Mouse (Mus musculus): ENCODE data around the gene Mns1. TPM values are rescaled to one million over a fixed set of nuclear protein-coding genes. Genes with fewer than 3 reads are reported as not detected.
"Not testable (repeated sequence)": the region's sequence is repeated elsewhere in the genome, so short reads cannot be mapped to it uniquely, and the experiment has no call there.

Gene Mns1
- polyA plus RNA-seq, 1 experiment from 2014 or later = 41.9 TPM

DNA sequence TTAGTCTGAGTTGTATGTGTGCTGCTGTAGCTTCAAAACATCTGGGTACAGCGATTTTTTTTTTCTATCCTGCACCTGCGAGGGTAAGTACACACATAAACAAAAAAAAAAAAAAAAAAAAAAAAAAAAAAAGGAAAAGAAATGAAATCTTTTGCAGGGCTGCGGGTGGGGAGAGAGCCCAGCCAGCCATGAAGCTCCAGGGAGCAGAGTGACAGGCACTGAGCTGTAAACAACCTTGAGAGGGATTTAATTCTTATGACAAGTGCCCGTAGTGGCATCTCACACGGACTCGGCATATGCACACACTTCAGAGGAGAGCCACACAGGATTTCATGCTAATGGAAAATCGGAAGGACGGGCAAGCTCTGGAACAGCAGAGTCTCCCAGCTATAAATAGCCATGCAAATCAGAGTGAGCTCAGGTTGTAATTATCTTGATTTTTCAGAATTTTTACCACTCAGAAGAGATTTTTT lies 43.9 kb upstream of the Mns1 start:
- Histone ChIP-seq H3K9ac (replicated peaks) (no peak overlapping the region), H3K4me3 (ENCODE audit: low read depth, low read length) (no peak overlapping the region), H3K27ac (ENCODE audit: low read depth) (no peak overlapping the region), H3K27me3 (ENCODE audit: insufficient read depth, low read length) (no peaks in the 10 kb centered on the region), H3K4me2 (ENCODE audit: low read depth, low read length) (no peak overlapping the region), H3K4me1 (ENCODE audit: insufficient read depth) (peaks cover 4% of the 10 kb centered on the region; the same call in 1 of the 2 replicates), H3K9me3 (ENCODE audit: low read length) (no peaks in the 10 kb centered on the region), H3K36me3 (replicated peaks; ENCODE audit: insufficient read depth, low read length) (no peaks in the 10 kb centered on the region)
- 66% methylated on average over 8 of the region's 8 CpGs for WGBS (ENCODE audit: insufficient replicate concordance)
- DNase-seq (no peak), ATAC-seq (no peak)
- no peak for TF ChIP-seq CTCF (IDR thresholded peaks at IDR 0.05; ENCODE audit: low read depth)
- TF ChIP-seq EP300 (IDR thresholded peaks at IDR 0.05; ENCODE audit: low read depth) = no peak

- H3K27ac ChIP-seq (ENCODE audit: low read depth) = no peak overlapping the region
- no peak for ATAC-seq
- peaks cover 4% of the 10 kb centered on the region; the same call in 1 of the 2 replicates for H3K4me1 ChIP-seq (ENCODE audit: insufficient read depth)
- H3K27me3 ChIP-seq (ENCODE audit: insufficient read depth, low read length) = no peaks in the 10 kb centered on the region
- DNase-seq = no peak
- H3K4me2 ChIP-seq (ENCODE audit: low read depth, low read length) = no peak overlapping the region
- no peak overlapping the region for H3K4me3 ChIP-seq (ENCODE audit: low read depth, low read length)
- no peak overlapping the region for H3K9ac ChIP-seq (replicated peaks)
- no peaks in the 10 kb centered on the region for H3K36me3 ChIP-seq (replicated peaks; ENCODE audit: insufficient read depth, low read length)
- WGBS (ENCODE audit: insufficient replicate concordance) = 28% methylated on average over 4 of the region's 4 CpGs
- H3K9me3 ChIP-seq (ENCODE audit: low read length) = no peaks in the 10 kb centered on the region
- TF ChIP-seq EP300 (IDR thresholded peaks at IDR 0.05; ENCODE audit: low read depth) = no peak
- no peak for TF ChIP-seq CTCF (IDR thresholded peaks at IDR 0.05; ENCODE audit: low read depth)
These were observed 37.7 kb upstream of the Mns1 start for GRCm38 (mm10) chr9:72400121-72400520.

- TF ChIP-seq CTCF (IDR thresholded peaks at IDR 0.05; ENCODE audit: low read depth) = peak; percentile 53
- not testable (repeated sequence) for H3K4me3 ChIP-seq (ENCODE audit: low read depth, low read length); H3K9ac ChIP-seq (replicated peaks); DNase-seq; H3K27me3 ChIP-seq (ENCODE audit: insufficient read depth, low read length); H3K4me2 ChIP-seq (ENCODE audit: low read depth, low read length); H3K9me3 ChIP-seq (ENCODE audit: low read length); H3K27ac ChIP-seq (ENCODE audit: low read depth); H3K36me3 ChIP-seq (replicated peaks; ENCODE audit: insufficient read depth, low read length); ATAC-seq
- 73% methylated on average over 4 of the region's 4 CpGs for WGBS (ENCODE audit: insufficient replicate concordance)
- peaks cover 15% of the 10 kb centered on the region; the same call in 1 of the 2 replicates for H3K4me1 ChIP-seq (ENCODE audit: insufficient read depth)
These were observed 36.0 kb upstream of the Mns1 start for GRCm38 (mm10) chr9:72401769-72402168.

DNA sequence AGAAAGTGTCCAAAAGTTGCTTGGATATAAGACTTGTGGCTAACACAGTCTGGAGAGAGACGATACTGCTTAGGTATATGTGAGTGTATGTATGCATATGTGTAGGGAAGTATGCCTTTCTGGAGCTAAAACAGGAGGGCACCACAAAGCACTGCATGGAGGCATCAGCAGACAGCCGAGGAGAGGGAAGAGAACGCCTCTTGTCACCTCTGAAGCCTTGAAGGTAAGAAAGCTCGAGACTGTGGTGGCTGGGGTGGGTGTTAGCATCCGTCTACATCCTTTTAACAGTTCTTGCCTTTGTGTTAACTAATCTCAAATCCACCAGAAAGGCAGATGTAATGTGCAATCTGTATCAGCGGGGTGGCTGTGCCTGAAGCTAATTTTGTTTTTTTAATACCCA lies 34.4 kb upstream of the Mns1 start:
- Histone ChIP-seq H3K36me3 (replicated peaks; ENCODE audit: insufficient read depth, low read length) (no peaks in the 10 kb centered on the region), H3K4me3 (ENCODE audit: low read depth, low read length) (no peak overlapping the region), H3K9ac (replicated peaks) (no peak overlapping the region), H3K27me3 (ENCODE audit: insufficient read depth, low read length) (no peaks in the 10 kb centered on the region), H3K4me1 (ENCODE audit: insufficient read depth) (peaks cover 10% of the 10 kb centered on the region; the same call in 1 of the 2 replicates), H3K4me2 (ENCODE audit: low read depth, low read length) (no peak overlapping the region), H3K27ac (ENCODE audit: low read depth) (no peak overlapping the region), H3K9me3 (ENCODE audit: low read length) (no peaks in the 10 kb centered on the region)
- DNase-seq (no peak), ATAC-seq (no peak)
- 81% methylated on average over 6 of the region's 6 CpGs for WGBS (ENCODE audit: insufficient replicate concordance)
- TF ChIP-seq EP300 (IDR thresholded peaks at IDR 0.05; ENCODE audit: low read depth) (no peak), CTCF (IDR thresholded peaks at IDR 0.05; ENCODE audit: low read depth) (no peak)

DNA sequence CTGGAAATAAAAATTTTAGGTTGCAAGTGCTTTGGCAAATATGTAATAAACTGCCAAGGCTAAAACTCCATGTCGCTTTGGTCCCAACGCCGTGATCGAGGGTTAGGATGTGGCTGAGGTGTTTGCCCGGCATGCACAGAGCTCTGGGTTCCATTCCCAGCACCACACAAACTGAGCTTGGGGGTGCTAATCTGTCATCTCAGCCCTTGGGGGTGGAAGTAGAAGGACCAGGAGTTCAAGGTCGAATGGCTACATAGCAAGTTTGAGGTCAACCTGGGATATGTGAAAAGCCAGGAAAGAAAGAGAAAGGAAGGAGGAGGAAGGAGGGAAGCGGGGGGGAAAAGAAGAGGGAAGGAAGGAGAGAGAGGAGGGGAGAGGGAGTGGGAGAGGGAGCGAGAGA lies 33.4 kb upstream of the Mns1 start:
- 88% methylated on average over 8 of the region's 8 CpGs for WGBS (ENCODE audit: insufficient replicate concordance)
- peaks cover 10% of the 10 kb centered on the region; the same call in 1 of the 2 replicates for H3K4me1 ChIP-seq (ENCODE audit: insufficient read depth)

GRCm38 (mm10) chr9:72404934-72405333 lies 32.9 kb upstream of the Mns1 start:
- TF ChIP-seq CTCF (IDR thresholded peaks at IDR 0.05; ENCODE audit: low read depth) (no peak), EP300 (IDR thresholded peaks at IDR 0.05; ENCODE audit: low read depth) (no peak)
- no peaks in the 10 kb centered on the region for H3K27me3 ChIP-seq (ENCODE audit: insufficient read depth, low read length)
- H3K4me3 ChIP-seq (ENCODE audit: low read depth, low read length) = no peak overlapping the region
- 87% methylated on average over 3 of the region's 3 CpGs for WGBS (ENCODE audit: insufficient replicate concordance)
- no peak overlapping the region for H3K9ac ChIP-seq (replicated peaks)
- H3K4me1 ChIP-seq (ENCODE audit: insufficient read depth) = peaks cover 10% of the 10 kb centered on the region
- DNase-seq (no peak), ATAC-seq (no peak)
- H3K9me3 ChIP-seq (ENCODE audit: low read length) = no peaks in the 10 kb centered on the region
- no peak overlapping the region for H3K4me2 ChIP-seq (ENCODE audit: low read depth, low read length)
- H3K27ac ChIP-seq (ENCODE audit: low read depth) = no peak overlapping the region
- H3K36me3 ChIP-seq (replicated peaks; ENCODE audit: insufficient read depth, low read length) = no peaks in the 10 kb centered on the region

More for the DNA sequence above, 33.4 kb upstream of the Mns1 start:
- TF ChIP-seq CTCF (IDR thresholded peaks at IDR 0.05; ENCODE audit: low read depth) (no peak), EP300 (IDR thresholded peaks at IDR 0.05; ENCODE audit: low read depth) (no peak)
- DNase-seq (no peak), ATAC-seq (no peak)
- H3K36me3 ChIP-seq (replicated peaks; ENCODE audit: insufficient read depth, low read length) = no peaks in the 10 kb centered on the region
- H3K9ac ChIP-seq (replicated peaks) = no peak overlapping the region
- no peak overlapping the region for H3K4me2 ChIP-seq (ENCODE audit: low read depth, low read length)
- no peaks in the 10 kb centered on the region for H3K9me3 ChIP-seq (ENCODE audit: low read length)
- no peak overlapping the region for H3K27ac ChIP-seq (ENCODE audit: low read depth)
- no peaks in the 10 kb centered on the region for H3K27me3 ChIP-seq (ENCODE audit: insufficient read depth, low read length)
- H3K4me3 ChIP-seq (ENCODE audit: low read depth, low read length) = no peak overlapping the region

Measured in liver, postnatal 0 days (tissue).